Mouse (Mus musculus) liver, embryonic 11.5 days (tissue): ENCODE measurements at regions not wholly inside any gene's neighbourhood (a gene's known extent, or its start where the extent isn't known, plus 50 kb on each side); places are given as distances from the start of the nearest gene placed in this dataset.

ENCODE experiments used
- ATAC-seq: fragments of 200-750 bp; cut with Nextera tagmentation; replicated peaks from 2 replicates; pipeline ENCODE4 v1.8.0; 2017; ENCODE audit warnings: moderate number of reproducible peaks, mild to moderate bottlenecking, moderate TSS enrichment, moderate library complexity; ENCODE audit not compliant: low FRiP score
- DNase-seq: peaks from one replicate; pipeline ENCODE4 v3.0.0-alpha.2; 2017; ENCODE audit warnings: low spot score
- H3K27ac ChIP-seq: fragments of 300-500 bp; sonication (generic); 2 replicates; pipeline ENCODE4 v1.5.1; 2014; ENCODE audit warnings: mild to moderate bottlenecking, low read depth, low read length, control low read depth
- H3K27me3 ChIP-seq: fragments of 300-500 bp; sonication (generic); replicated peaks from 2 replicates; pipeline ENCODE4 v1.6.1; 2014; ENCODE audit warnings: low read length, mixed read lengths; ENCODE audit not compliant: control insufficient read depth, insufficient read depth
- H3K36me3 ChIP-seq: fragments of 300-500 bp; sonication (generic); 2 replicates; pipeline ENCODE4 v1.6.1; 2014; ENCODE audit warnings: mild to moderate bottlenecking, low read length, moderate library complexity, mixed read lengths; ENCODE audit not compliant: control insufficient read depth, insufficient read depth
- H3K4me1 ChIP-seq: fragments of 300-500 bp; sonication (generic); replicated peaks from 2 replicates; pipeline ENCODE4 v1.6.1; 2014; ENCODE audit warnings: low read length, mixed read lengths; ENCODE audit not compliant: control insufficient read depth, insufficient read depth
- H3K4me2 ChIP-seq: fragments of 300-500 bp; sonication (generic); 2 replicates; pipeline ENCODE4 v1.6.1; 2014; ENCODE audit warnings: mild to moderate bottlenecking, control low read depth, moderate library complexity
- H3K4me3 ChIP-seq: fragments of 300-500 bp; sonication (generic); 2 replicates; pipeline ENCODE4 v1.5.1; 2014; ENCODE audit warnings: low read depth, low read length, control low read depth
- H3K9ac ChIP-seq: fragments of 300-500 bp; sonication (generic); 2 replicates; pipeline ENCODE4 v1.6.1; 2014; ENCODE audit warnings: low read depth, low read length, control low read depth
- H3K9me3 ChIP-seq: fragments of 300-500 bp; sonication (generic); 2 replicates; pipeline ENCODE4 v1.6.1; 2016; ENCODE audit warnings: low read length, inconsistent platforms, mixed read lengths; ENCODE audit not compliant: control insufficient read depth
- WGBS: fragments of 180-500 bp; shearing (Covaris S2); extraction: QIAGEN DNeasy Blood & Tissue Kit; methylation state at CpG from one replicate; pipeline ENCODE4 v1.1.7; 2014; 5-methylcytosine and 5-hydroxymethylcytosine counted together

DNA sequence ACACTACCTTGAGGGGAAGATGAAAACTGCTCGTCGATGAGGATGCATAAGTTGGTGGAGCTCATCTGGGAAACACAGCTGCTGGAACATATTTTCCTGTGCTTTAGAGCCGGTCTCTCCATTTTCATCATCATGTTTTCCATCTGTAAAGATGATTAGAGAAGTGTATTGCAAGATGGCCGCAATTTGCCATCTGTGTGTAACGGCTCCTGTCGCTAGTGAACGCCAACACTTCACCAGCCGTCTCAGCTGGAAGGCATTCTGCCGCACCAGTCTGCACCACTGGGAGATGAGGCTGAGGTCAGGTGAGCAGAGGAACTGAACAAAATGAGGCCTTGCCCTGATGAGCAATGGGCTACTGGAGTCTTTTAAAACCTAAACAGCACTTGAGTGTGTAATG, 57.4 kb downstream of the Gm21962 start:
- H3K4me3 ChIP-seq: no peak overlapping the region
- no peaks in the 10 kb centered on the region for H3K9me3 ChIP-seq
- no peak overlapping the region for H3K4me2 ChIP-seq
- H3K36me3 ChIP-seq: no peaks in the 10 kb centered on the region
- H3K27ac ChIP-seq: no peak overlapping the region
- no peak overlapping the region for H3K9ac ChIP-seq
- WGBS: 90% methylated on average over 9 of the region's 9 CpGs
- no peak for ATAC-seq
- no peaks in the 10 kb centered on the region for H3K27me3 ChIP-seq
- DNase-seq: no peak
- H3K4me1 ChIP-seq: no peaks in the 10 kb centered on the region

DNA sequence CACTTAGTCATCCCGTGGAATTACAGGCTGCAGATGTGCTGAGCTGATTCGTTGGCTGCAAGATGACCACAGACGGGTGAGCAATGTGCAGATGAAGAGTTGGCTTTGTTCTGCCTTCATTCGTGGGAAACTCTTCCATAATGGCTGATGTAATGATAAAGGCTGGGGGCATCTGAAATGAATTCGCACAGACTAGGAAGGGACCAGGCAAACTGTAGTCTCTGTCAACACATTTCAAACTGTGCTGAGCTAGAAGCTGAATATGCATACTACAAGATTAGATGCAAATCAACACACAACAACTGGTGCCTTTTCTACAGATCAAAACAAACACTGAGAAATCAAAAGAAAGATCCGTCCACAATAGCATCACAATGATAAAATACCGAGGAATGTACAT, 58.1 kb downstream of the Gm21962 start:
- 73% methylated on average over 7 of the region's 7 CpGs for WGBS
- no peak for DNase-seq
- H3K4me1 ChIP-seq: no peaks in the 10 kb centered on the region

DNA sequence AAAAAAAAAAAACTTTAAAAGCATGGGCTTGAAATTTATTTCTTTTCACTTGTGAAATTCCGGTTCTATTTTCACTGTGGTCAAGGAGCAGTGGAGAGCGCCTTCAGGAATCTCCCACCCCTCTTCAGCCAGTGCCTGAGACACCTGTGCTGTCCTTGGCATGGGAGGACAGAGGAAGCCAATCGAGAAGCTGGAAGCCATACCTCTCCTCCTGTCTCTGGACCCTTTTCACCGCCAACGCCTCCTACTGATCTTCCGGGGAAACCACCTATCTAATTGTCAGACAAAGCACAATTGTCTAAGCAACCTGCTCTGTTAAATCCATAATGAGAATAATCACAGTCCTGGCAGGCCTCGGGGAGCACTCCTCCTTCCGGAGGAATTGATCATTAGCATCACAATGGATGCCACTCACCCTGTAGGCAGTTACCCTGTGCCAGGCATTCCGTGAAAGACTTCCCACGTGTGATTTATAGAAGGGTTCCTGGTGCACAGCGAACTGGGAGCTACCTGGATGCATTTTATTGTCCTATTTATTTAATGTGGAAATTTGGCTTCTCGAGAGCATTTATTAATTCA, 66.0 kb downstream of the Gm21962 start:
- DNase-seq: no peak
- no peak for ATAC-seq
- Histone ChIP-seq H3K9ac (no peak overlapping the region), H3K36me3 (no peaks in the 10 kb centered on the region), H3K4me2 (no peak overlapping the region), H3K4me1 (no peaks in the 10 kb centered on the region), H3K27me3 (no peaks in the 10 kb centered on the region), H3K9me3 (no peaks in the 10 kb centered on the region), H3K27ac (no peak overlapping the region), H3K4me3 (no peak overlapping the region)
- 73% methylated on average over 12 of the region's 12 CpGs for WGBS

More for the DNA sequence above, 58.1 kb downstream of the Gm21962 start:
- Histone ChIP-seq H3K4me3 (no peak overlapping the region), H3K36me3 (no peaks in the 10 kb centered on the region), H3K9me3 (no peaks in the 10 kb centered on the region), H3K9ac (no peak overlapping the region), H3K4me2 (no peak overlapping the region), H3K27me3 (no peaks in the 10 kb centered on the region), H3K27ac (no peak overlapping the region)
- no peak for ATAC-seq

GRCm38 (mm10) chr3:137741528-137741927, 70.2 kb downstream of the Gm21962 start:
- Histone ChIP-seq H3K9me3 (no peaks in the 10 kb centered on the region), H3K4me1 (no peaks in the 10 kb centered on the region), H3K4me3 (no peak overlapping the region), H3K9ac (no peak overlapping the region), H3K36me3 (no peaks in the 10 kb centered on the region), H3K27ac (no peak overlapping the region), H3K27me3 (no peaks in the 10 kb centered on the region), H3K4me2 (no peak overlapping the region)
- DNase-seq: no peak
- 82% methylated on average over 9 of the region's 9 CpGs for WGBS
- ATAC-seq: no peak

GRCm38 (mm10) chr3:137742119-137742518, 70.8 kb downstream of the Gm21962 start:
- WGBS: 75% methylated on average over 4 of the region's 4 CpGs
- Histone ChIP-seq H3K9ac (no peak overlapping the region), H3K4me2 (no peak overlapping the region), H3K4me3 (no peak overlapping the region), H3K4me1 (no peaks in the 10 kb centered on the region), H3K27ac (no peak overlapping the region), H3K9me3 (no peaks in the 10 kb centered on the region), H3K27me3 (no peaks in the 10 kb centered on the region), H3K36me3 (no peaks in the 10 kb centered on the region)
- DNase-seq: no peak
- ATAC-seq: no peak

DNA sequence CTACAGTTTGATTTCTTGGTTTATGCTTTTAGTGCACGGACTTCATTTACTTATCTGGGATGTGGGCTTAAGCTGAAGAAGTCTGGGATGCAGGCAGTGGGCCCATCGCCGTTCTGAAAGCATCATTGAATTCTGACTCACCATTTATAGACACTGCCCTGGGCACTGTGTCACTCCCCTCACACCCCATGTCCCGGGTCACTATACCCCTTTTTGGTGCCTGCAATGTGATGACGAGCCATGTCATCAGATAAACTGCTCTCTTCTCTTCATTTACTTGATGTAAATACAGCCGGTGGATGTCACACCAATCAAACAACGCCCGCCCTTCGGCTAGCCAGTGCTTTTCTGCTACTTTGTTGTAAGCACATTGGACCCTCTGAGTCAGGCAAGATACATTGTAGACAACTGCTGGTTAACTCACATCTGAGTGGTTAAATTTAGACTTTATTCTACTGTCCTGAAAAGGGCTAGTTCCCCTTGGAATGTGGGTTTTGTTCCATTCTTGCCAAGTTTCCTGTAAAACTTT, 80.5 kb downstream of the Gm21962 start:
- ATAC-seq (no peak), DNase-seq (no peak)
- Histone ChIP-seq H3K4me3 (no peak overlapping the region), H3K27ac (no peak overlapping the region), H3K9ac (no peak overlapping the region), H3K27me3 (0 out of 2 replicates have a peak, but pooled peaks cover 3% of the 10 kb centered on the region), H3K4me1 (no peaks in the 10 kb centered on the region), H3K36me3 (no peaks in the 10 kb centered on the region), H3K9me3 (no peaks in the 10 kb centered on the region), H3K4me2 (no peak overlapping the region)
- WGBS: 77% methylated on average over 9 of the region's 9 CpGs

DNA sequence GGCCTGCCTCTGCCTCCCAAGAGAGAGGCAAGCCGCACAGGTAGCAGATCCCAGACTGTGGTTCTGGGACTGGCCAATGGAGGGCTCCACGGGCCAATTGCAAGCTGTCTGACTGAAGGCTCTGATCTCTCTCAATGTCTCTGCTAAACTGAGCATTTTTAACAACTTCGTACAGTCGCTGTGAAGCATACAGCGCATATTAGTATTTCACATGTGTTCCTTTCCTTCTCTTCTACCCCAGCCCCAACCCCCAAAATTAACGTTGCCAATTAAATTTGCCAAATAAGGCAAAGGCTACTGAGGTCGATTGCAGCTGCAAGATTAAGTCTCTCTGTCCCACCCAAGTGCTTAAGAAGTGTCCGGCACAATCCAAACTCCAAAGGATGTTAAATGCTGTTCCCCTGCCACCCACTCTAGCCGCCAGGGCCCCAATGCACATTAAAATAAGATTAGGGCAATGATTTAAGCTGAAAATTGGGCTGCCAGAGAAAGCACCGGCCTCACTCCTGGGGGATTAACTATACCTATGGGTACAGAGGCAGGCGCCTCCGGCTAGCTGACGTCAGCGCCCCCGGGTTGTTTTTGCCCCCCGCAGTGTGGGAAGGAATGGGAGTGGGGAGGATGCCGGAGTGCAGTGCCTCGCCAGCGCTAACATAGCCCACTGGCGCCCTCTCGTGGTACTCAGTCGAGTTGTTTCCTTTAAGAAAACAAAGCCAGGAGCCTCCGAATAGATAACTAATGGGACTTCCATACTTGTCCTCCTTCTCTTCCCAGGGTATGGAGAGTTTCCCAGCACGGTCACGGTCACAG, 81.3 kb downstream of the Gm21962 start:
- H3K9ac ChIP-seq: no peak overlapping the region
- H3K4me3 ChIP-seq: peak overlapping the region; percentile 22; the same call in 1 of the 2 replicates
- no peak overlapping the region for H3K27ac ChIP-seq
- H3K4me2 ChIP-seq: peak overlapping the region; percentile 54
- ATAC-seq (peak; percentile 57), DNase-seq (peak; percentile 73)
- no peaks in the 10 kb centered on the region for H3K36me3 ChIP-seq
- H3K4me1 ChIP-seq: no peaks in the 10 kb centered on the region
- H3K27me3 ChIP-seq: 0 out of 2 replicates have a peak, but pooled peaks cover 3% of the 10 kb centered on the region
- no peaks in the 10 kb centered on the region for H3K9me3 ChIP-seq
- 21% methylated on average over 25 of the region's 25 CpGs for WGBS

DNA sequence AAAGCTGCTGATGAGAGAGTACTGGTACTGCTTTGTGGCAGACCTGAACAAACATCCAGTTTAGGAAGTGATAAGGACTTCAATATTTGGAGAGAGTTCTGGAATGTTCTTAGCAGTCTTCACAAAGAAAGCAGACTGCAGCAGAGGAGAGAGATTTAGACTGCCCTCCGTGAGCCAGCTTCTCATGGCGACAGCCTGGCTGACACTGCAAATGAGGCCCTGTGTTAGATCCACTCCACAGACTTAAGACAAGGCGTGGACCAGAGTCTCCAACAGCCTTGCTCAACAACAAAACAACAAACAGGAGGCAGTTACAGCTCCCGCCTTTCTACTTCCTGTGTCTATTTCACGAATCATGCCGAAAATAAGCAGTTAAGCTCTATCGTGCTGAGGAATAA, 81.9 kb downstream of the Gm21962 start:
- H3K9ac ChIP-seq: no peak overlapping the region
- H3K4me2 ChIP-seq: peak overlapping the region; percentile 54; the same call in 1 of the 2 replicates
- no peaks in the 10 kb centered on the region for H3K4me1 ChIP-seq
- H3K36me3 ChIP-seq: no peaks in the 10 kb centered on the region
- 61% methylated on average over 7 of the region's 7 CpGs for WGBS
- no peak overlapping the region for H3K4me3 ChIP-seq
- ATAC-seq (no peak), DNase-seq (no peak)
- H3K27me3 ChIP-seq: 0 out of 2 replicates have a peak, but pooled peaks cover 3% of the 10 kb centered on the region
- H3K27ac ChIP-seq: no peak overlapping the region
- no peaks in the 10 kb centered on the region for H3K9me3 ChIP-seq
